Mouse (Mus musculus) liver, adult 2 months (tissue): ENCODE results near the gene Aff2. TPM values are rescaled to one million over a fixed set of nuclear protein-coding genes. Genes with fewer than 3 reads are reported as not detected.

ENCODE experiments used
- DNase-seq: peaks from one replicate; pipeline ENCODE4 v3.0.0-alpha.2; 2011; ENCODE audit warnings: low read depth, low spot score; ENCODE audit errors: extremely low read depth
- H3K27ac ChIP-seq: fragments of 200-500 bp; replicated peaks from 2 replicates; pipeline ENCODE4 v1.5.1; 2012; ENCODE audit warnings: low read depth, mild to moderate bottlenecking, control low read depth, inconsistent platforms, low read length; ENCODE audit not compliant: insufficient read depth
- H3K27me3 ChIP-seq: fragments of 200-500 bp; 2 replicates; pipeline ENCODE4 v1.6.1; 2012; ENCODE audit warnings: mild to moderate bottlenecking, moderate library complexity, low read length, inconsistent platforms; ENCODE audit not compliant: control insufficient read depth, insufficient read depth
- H3K36me3 ChIP-seq: fragments of 200-500 bp; 2 replicates; pipeline ENCODE4 v1.6.1; 2012; ENCODE audit warnings: low read length, inconsistent platforms; ENCODE audit not compliant: control insufficient read depth, insufficient read depth
- H3K4me1 ChIP-seq: fragments of 200-500 bp; 2 replicates; pipeline ENCODE4 v1.6.1; 2011; ENCODE audit warnings: low read length; ENCODE audit not compliant: control insufficient read depth, insufficient read depth
- H3K4me3 ChIP-seq: fragments of 200-500 bp; 2 replicates; pipeline ENCODE4 v1.5.1; 2011; ENCODE audit warnings: low read depth, mild to moderate bottlenecking, control low read depth, low read length, moderate library complexity; ENCODE audit not compliant: insufficient read depth
- H3K79me2 ChIP-seq: fragments of 200-500 bp; 2 replicates; pipeline ENCODE4 v1.6.1; 2012; ENCODE audit warnings: inconsistent platforms, mild to moderate bottlenecking, low read length, moderate library complexity; ENCODE audit not compliant: control insufficient read depth, insufficient read depth
- H3K9ac ChIP-seq: fragments of 200-500 bp; 2 replicates; pipeline ENCODE4 v1.6.1; 2012; ENCODE audit warnings: low read depth, mild to moderate bottlenecking, control low read depth, inconsistent platforms, low read length
- CTCF ChIP-seq: fragments of 200-500 bp; IDR thresholded peaks from 2 replicates; pipeline ENCODE4 v1.5.1; 2011; ENCODE audit warnings: low read depth, low read length, control low read depth
- POLR2A ChIP-seq: fragments of 200-500 bp; IDR thresholded peaks from 2 replicates; pipeline ENCODE4 v1.6.1; 2011; ENCODE audit warnings: low read length, control low read depth; ENCODE audit not compliant: insufficient read depth; ENCODE audit errors: extremely low read depth
- WGBS: fragments of 180-500 bp; shearing (Covaris S2); methylation state at CpG from one replicate; pipeline ENCODE4 v1.1.7; 2018; 5-methylcytosine and 5-hydroxymethylcytosine counted together
- polyA plus RNA-seq: library from polyadenylated mRNA; depleted of rRNA; stranded (reverse); fragments of >200 nt; gene quantifications from 2 replicates; pipeline ENCODE4 v1.2.3, GENCODE M21; 2012; rRNA removed
- total RNA-seq: library from RNA; depleted of rRNA; stranded (reverse); fragments of >200 nt; gene quantifications from 2 replicates; pipeline ENCODE4 v1.2.3, GENCODE M21; 2014; rRNA removed

The Aff2 gene
- total RNA-seq (0.07 and 0.09 TPM in 2 replicates), polyA plus RNA-seq (0.01 and 0.05 TPM in 2 replicates)

DNA sequence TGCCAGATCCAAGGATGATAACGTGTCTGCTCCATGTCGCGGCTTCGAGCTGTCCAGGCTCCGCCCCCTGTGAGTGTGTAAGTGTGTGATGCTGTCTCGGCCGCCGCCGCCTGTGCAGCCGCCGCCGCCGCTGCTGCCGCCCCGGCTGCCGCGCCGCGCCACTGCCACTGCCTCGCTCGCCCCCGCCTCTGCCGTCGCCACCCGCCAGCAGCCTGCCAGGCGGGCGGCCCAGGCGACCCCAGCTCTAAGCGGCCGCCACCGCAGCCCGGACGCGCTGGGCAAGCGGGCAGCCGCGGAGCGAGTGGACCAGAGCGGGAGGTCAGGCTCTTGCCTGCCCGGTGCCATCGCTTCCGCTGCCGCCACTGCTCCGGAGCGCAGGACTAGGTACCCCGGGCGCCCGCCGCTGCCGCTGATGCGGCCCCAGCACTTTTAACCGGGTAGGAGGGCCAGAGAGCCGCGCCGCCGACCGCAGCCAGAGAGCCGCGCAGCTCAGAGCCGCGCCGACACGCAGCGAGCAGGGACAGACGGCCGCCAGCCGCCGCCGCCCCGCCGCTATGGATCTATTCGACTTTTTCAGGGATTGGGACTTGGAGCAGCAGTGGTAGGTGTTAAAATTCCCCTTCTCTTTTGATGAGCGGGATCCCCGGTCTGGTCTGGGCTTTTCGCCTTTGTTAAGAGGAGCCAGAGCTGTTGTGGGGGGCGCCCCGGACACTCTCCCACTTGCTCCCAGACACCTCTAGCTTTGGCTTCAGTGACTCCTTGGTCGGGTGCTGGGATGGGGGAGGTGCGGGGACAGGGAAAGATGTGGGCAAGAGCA, at the start of gene Aff2:
Gene Aff2, plus strand, starts transcription at position 57 of the 817 bp plus-strand sequence.
- Histone ChIP-seq H3K4me3 (peak within 1 kb of the TSS; percentile 47; the same call in 1 of the 2 replicates), H3K4me1 (no peaks in the 10 kb centered on the region), H3K27me3 (no peaks in the 10 kb centered on the region), H3K36me3 (no peaks in the 10 kb centered on the region), H3K9ac (peak within 1 kb of the TSS; percentile 19; the same call in 1 of the 2 replicates), H3K79me2 (no peaks in the 10 kb centered on the region), H3K27ac (no peak within 1 kb of the TSS)
- no peak for DNase-seq
- WGBS: under 1% methylated on average over 52 of the region's 79 CpGs
- no peak for TF ChIP-seq POLR2A
- no peak for TF ChIP-seq CTCF

- no peaks in the 10 kb centered on the region for H3K79me2 ChIP-seq
- DNase-seq: no peak
- H3K27ac ChIP-seq: no peak overlapping the region
- TF ChIP-seq CTCF (no peak), POLR2A (no peak)
- H3K27me3 ChIP-seq: no peaks in the 10 kb centered on the region
- H3K36me3 ChIP-seq: no peaks in the 10 kb centered on the region
- no peak overlapping the region for H3K4me3 ChIP-seq
- no peak overlapping the region for H3K9ac ChIP-seq
- no peaks in the 10 kb centered on the region for H3K4me1 ChIP-seq
These were observed 22.8 kb upstream of the Aff2 start for GRCm38 (mm10) chrX:69337296-69337695.

- no peaks in the 10 kb centered on the region for H3K79me2 ChIP-seq
- no peaks in the 10 kb centered on the region for H3K27me3 ChIP-seq
- no peak overlapping the region for H3K27ac ChIP-seq
- TF ChIP-seq POLR2A: no peak
- 85% methylated on average over 2 of the region's 2 CpGs for WGBS
- no peak for DNase-seq
- no peak overlapping the region for H3K9ac ChIP-seq
- H3K4me1 ChIP-seq: no peaks in the 10 kb centered on the region
- no peak overlapping the region for H3K4me3 ChIP-seq
- H3K36me3 ChIP-seq: no peaks in the 10 kb centered on the region
These were observed 4.5 kb upstream of the Aff2 start for GRCm38 (mm10) chrX:69355621-69356020.

- no peaks in the 10 kb centered on the region for H3K36me3 ChIP-seq
- no peaks in the 10 kb centered on the region for H3K79me2 ChIP-seq
- TF ChIP-seq POLR2A: no peak
- no peak for TF ChIP-seq CTCF
- DNase-seq: no peak
- H3K9ac ChIP-seq: no peak overlapping the region
- no peaks in the 10 kb centered on the region for H3K27me3 ChIP-seq
- no peak overlapping the region for H3K4me3 ChIP-seq
- H3K27ac ChIP-seq: no peak overlapping the region
- WGBS: 28% methylated on average over 5 of the region's 5 CpGs
- H3K4me1 ChIP-seq: no peaks in the 10 kb centered on the region
These were observed 734 bp upstream of the Aff2 start for GRCm38 (mm10) chrX:69359360-69359759.

GRCm38 (mm10) chrX:69359885-69360237, 233 bp upstream of the Aff2 start:
- H3K9ac ChIP-seq: no peak overlapping the region
- no peaks in the 10 kb centered on the region for H3K27me3 ChIP-seq
- WGBS: 0% methylated on average over 3 of the region's 4 CpGs
- no peak overlapping the region for H3K4me3 ChIP-seq
- DNase-seq: no peak
- no peaks in the 10 kb centered on the region for H3K79me2 ChIP-seq
- TF ChIP-seq CTCF (no peak), POLR2A (no peak)
- no peaks in the 10 kb centered on the region for H3K4me1 ChIP-seq
- no peaks in the 10 kb centered on the region for H3K36me3 ChIP-seq
- no peak overlapping the region for H3K27ac ChIP-seq

- TF ChIP-seq CTCF: no peak
- TF ChIP-seq POLR2A: no peak
- Histone ChIP-seq H3K27ac (no peak overlapping the region), H3K9ac (no peak overlapping the region), H3K36me3 (no peaks in the 10 kb centered on the region), H3K4me1 (no peaks in the 10 kb centered on the region), H3K79me2 (no peaks in the 10 kb centered on the region), H3K4me3 (0 out of 2 replicates have a peak overlapping the region, but pooled peaks have one; percentile 2), H3K27me3 (no peaks in the 10 kb centered on the region)
- WGBS: 3% methylated on average over 10 of the region's 10 CpGs
- no peak for DNase-seq
These were observed 1.0 kb downstream of the Aff2 start for GRCm38 (mm10) chrX:69361055-69361558.
